Mouse (Mus musculus): ENCODE results near the gene Esrp2. TPM values are rescaled to one million over a fixed set of nuclear protein-coding genes. Genes with fewer than 3 reads are reported as not detected.

Gene Esrp2
- polyA plus RNA-seq, 1 experiment: 31.0 TPM

DNA sequence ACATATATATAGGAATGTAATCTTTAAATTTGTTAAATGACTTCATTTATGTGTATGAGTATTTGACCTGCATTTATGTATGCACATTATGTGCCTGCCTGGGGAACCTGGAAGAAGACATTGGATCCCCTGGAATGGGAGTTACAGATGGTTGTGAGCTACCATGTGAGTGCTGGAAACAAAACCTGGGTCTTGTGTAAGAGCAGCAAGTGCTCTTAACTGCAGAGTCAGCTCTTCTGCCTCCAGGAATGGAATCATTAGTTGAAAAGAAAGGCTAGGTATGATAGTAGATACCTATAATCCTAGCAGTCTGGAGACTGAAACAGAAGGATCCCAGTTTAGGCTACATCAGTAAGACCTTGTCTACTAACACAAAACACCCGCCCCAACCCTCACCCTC lies 10.7 kb downstream of the Esrp2 start:
- Histone ChIP-seq H3K4me1 (ENCODE audit: control insufficient read depth, insufficient read depth, low read length) (no peaks in the 10 kb centered on the region), H3K27ac (ENCODE audit: insufficient read depth, low read depth, low read length) (no peak overlapping the region), H3K27me3 (replicated peaks; ENCODE audit: control insufficient read depth, insufficient read depth, low read length) (no peaks in the 10 kb centered on the region), H3K4me3 (ENCODE audit: insufficient read depth, low read depth, low read length) (no peak overlapping the region), H3K36me3 (ENCODE audit: control insufficient read depth, insufficient read depth, low read length) (peaks cover 2% of the 10 kb centered on the region; the same call in 1 of the 2 replicates)
- 96% methylated on average over 1 of the region's 1 CpGs for WGBS
- no peak for TF ChIP-seq POLR2A (IDR thresholded peaks at IDR 0.05; ENCODE audit: low read depth, low read length)
- TF ChIP-seq CTCF (conservative IDR thresholded peaks at IDR 0.05; ENCODE audit: insufficient read depth, insufficient read length, low read depth, low read length): no peak
- no peak for DNase-seq

DNA sequence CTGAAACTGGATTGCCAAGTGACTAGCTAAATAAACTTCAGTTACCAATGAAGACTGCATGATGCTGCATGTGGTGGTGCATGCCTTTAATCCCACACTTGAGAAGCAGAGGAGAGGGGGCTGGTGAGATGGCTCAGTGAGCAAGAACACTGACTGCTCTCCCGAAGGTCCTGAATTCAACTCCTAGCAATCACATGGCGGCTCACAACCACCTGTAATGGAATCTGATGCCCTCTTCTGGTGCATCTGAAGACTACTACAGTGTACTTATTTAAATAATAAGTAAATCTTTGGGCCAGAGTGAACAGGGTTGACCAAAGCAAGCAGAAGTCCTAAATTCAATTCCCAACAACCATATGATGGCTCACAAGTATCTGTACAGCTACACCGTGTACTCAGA lies 13.3 kb downstream of the Esrp2 start:
- Histone ChIP-seq H3K4me1 (ENCODE audit: control insufficient read depth, insufficient read depth, low read length) (no peaks in the 10 kb centered on the region), H3K36me3 (ENCODE audit: control insufficient read depth, insufficient read depth, low read length) (no peaks in the 10 kb centered on the region; the same call in none of the 2 replicates), H3K27me3 (replicated peaks; ENCODE audit: control insufficient read depth, insufficient read depth, low read length) (no peaks in the 10 kb centered on the region), H3K4me3 (ENCODE audit: insufficient read depth, low read depth, low read length) (no peak overlapping the region), H3K27ac (ENCODE audit: insufficient read depth, low read depth, low read length) (no peak overlapping the region)
- DNase-seq: no peak
- WGBS: 69% methylated on average over 3 of the region's 3 CpGs
- TF ChIP-seq CTCF (conservative IDR thresholded peaks at IDR 0.05; ENCODE audit: insufficient read depth, insufficient read length, low read depth, low read length) (0 out of 2 replicates have a peak, but pooled peaks have one; percentile 2), POLR2A (IDR thresholded peaks at IDR 0.05; ENCODE audit: low read depth, low read length) (no peak)

DNA sequence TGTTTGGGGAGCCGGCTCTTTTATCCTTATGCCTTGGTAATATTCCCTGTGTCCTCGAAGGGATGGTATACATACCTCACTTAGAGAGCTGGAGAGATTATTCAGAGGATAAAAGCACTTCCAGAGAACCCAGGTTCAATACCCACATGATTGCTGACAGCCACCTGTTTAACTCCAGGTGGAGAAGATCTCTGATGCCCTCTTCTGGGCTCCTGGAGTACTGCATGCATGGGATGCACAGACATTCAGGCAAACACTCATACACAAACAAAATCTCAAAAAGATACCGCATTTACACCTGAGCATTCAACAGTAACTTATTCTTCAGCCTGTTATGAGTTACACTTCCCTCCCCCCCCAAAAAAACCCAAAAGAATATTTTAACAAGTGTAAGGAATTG lies 20.9 kb downstream of the Esrp2 start:
- 96% methylated on average over 3 of the region's 3 CpGs for WGBS
- H3K27ac ChIP-seq (ENCODE audit: insufficient read depth, low read depth, low read length): no peak overlapping the region
- no peak overlapping the region for H3K4me3 ChIP-seq (ENCODE audit: insufficient read depth, low read depth, low read length)
- H3K4me1 ChIP-seq (ENCODE audit: control insufficient read depth, insufficient read depth, low read length): no peaks in the 10 kb centered on the region
- peak; percentile 60 for TF ChIP-seq CTCF (conservative IDR thresholded peaks at IDR 0.05; ENCODE audit: insufficient read depth, insufficient read length, low read depth, low read length)
- no peak for TF ChIP-seq POLR2A (IDR thresholded peaks at IDR 0.05; ENCODE audit: low read depth, low read length)
- H3K27me3 ChIP-seq (replicated peaks; ENCODE audit: control insufficient read depth, insufficient read depth, low read length): no peaks in the 10 kb centered on the region
- DNase-seq: peak; percentile 43
- H3K36me3 ChIP-seq (ENCODE audit: control insufficient read depth, insufficient read depth, low read length): no peaks in the 10 kb centered on the region; the same call in none of the 2 replicates

- H3K27ac ChIP-seq (ENCODE audit: insufficient read depth, low read depth, low read length): peak overlapping the region; percentile 57
- TF ChIP-seq CTCF (conservative IDR thresholded peaks at IDR 0.05; ENCODE audit: insufficient read depth, insufficient read length, low read depth, low read length) (no peak), POLR2A (IDR thresholded peaks at IDR 0.05; ENCODE audit: low read depth, low read length) (no peak)
- H3K36me3 ChIP-seq (ENCODE audit: control insufficient read depth, insufficient read depth, low read length): peaks cover 3% of the 10 kb centered on the region
- no peak overlapping the region for H3K4me3 ChIP-seq (ENCODE audit: insufficient read depth, low read depth, low read length)
- DNase-seq: no peak
- no peaks in the 10 kb centered on the region for H3K4me1 ChIP-seq (ENCODE audit: control insufficient read depth, insufficient read depth, low read length)
- 87% methylated on average over 1 of the region's 1 CpGs for WGBS
- no peaks in the 10 kb centered on the region for H3K27me3 ChIP-seq (replicated peaks; ENCODE audit: control insufficient read depth, insufficient read depth, low read length)
These were observed 24.3 kb downstream of the Esrp2 start for GRCm38 (mm10) chr8:106112514-106112913.

DNA sequence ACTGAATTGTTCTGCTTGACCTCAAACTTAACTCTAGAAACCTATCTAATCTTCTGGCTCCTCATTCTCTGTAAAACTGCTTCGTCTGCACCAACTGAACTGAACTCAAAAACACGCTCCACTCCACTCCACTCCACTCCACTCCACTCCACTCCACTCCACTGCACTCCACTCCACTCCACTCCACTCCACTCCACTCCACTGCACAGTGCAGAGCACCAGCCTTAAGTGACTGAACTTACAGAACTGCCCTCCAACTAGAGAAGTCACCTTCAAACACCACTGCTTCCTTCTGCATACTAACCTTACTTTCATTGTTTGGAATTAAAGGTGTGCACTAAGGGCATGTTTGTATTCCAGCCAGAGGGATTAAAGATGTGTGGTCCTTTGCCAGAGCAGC lies 24.7 kb downstream of the Esrp2 start:
- Histone ChIP-seq H3K27ac (ENCODE audit: insufficient read depth, low read depth, low read length) (peak overlapping the region; percentile 56), H3K27me3 (replicated peaks; ENCODE audit: control insufficient read depth, insufficient read depth, low read length) (no peaks in the 10 kb centered on the region)
- 25% methylated on average over 2 of the region's 2 CpGs for WGBS

DNA sequence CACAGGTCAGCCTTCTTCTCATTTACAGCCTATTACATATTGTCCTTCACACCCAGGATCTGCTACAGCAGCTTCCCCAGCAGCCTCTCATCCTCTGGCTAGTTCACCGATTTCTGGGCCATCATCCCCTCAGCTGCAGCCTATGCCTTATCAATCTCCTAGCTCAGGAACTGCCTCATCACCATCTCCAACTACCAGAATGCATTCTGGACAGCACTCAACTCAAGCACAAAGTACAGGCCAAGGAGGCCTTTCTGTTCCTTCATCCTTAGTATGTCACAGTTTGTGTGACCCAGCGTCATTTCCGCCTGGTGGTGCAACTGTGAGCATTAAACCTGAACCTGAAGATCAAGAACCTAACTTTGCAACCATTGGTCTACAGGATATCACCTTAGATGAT lies 28.0 kb downstream of the Esrp2 start:
- peaks cover 3% of the 10 kb centered on the region for H3K36me3 ChIP-seq (ENCODE audit: control insufficient read depth, insufficient read depth, low read length)
- TF ChIP-seq CTCF (conservative IDR thresholded peaks at IDR 0.05; ENCODE audit: insufficient read depth, insufficient read length, low read depth, low read length) (no peak), POLR2A (IDR thresholded peaks at IDR 0.05; ENCODE audit: low read depth, low read length) (no peak)
- WGBS: 97% methylated on average over 3 of the region's 3 CpGs
- H3K27me3 ChIP-seq (replicated peaks; ENCODE audit: control insufficient read depth, insufficient read depth, low read length): no peaks in the 10 kb centered on the region
- H3K4me1 ChIP-seq (ENCODE audit: control insufficient read depth, insufficient read depth, low read length): no peaks in the 10 kb centered on the region
- no peak overlapping the region for H3K4me3 ChIP-seq (ENCODE audit: insufficient read depth, low read depth, low read length)
- H3K27ac ChIP-seq (ENCODE audit: insufficient read depth, low read depth, low read length): no peak overlapping the region
- no peak for DNase-seq

More for the DNA sequence above, 24.7 kb downstream of the Esrp2 start:
- no peaks in the 10 kb centered on the region for H3K4me1 ChIP-seq (ENCODE audit: control insufficient read depth, insufficient read depth, low read length)
- H3K4me3 ChIP-seq (ENCODE audit: insufficient read depth, low read depth, low read length): no peak overlapping the region
- no peak for TF ChIP-seq POLR2A (IDR thresholded peaks at IDR 0.05; ENCODE audit: low read depth, low read length)
- no peak for TF ChIP-seq CTCF (conservative IDR thresholded peaks at IDR 0.05; ENCODE audit: insufficient read depth, insufficient read length, low read depth, low read length)
- peaks cover 3% of the 10 kb centered on the region for H3K36me3 ChIP-seq (ENCODE audit: control insufficient read depth, insufficient read depth, low read length)
- DNase-seq: peak; percentile 32

DNA sequence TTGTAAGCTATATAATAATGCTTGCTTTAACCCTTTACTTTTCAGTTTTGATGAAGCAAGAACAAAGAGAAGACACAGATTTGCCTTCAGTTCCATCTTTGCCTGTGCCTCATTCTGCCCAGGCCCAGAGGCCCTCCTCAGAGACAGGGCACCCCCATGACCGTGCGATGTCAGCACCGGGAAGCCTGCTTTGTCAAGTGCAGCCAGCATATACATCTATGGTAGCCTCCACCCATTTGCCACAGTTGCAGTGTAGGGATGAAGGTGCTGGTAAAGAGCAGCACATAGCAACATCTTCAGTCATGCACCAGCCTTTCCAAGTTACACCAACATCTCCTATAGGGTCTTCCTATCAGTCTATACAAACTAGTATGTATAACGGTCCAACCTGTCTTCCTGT lies 28.7 kb downstream of the Esrp2 start:
- H3K27ac ChIP-seq (ENCODE audit: insufficient read depth, low read depth, low read length): no peak overlapping the region
- no peaks in the 10 kb centered on the region for H3K4me1 ChIP-seq (ENCODE audit: control insufficient read depth, insufficient read depth, low read length)
- DNase-seq: no peak
- no peak overlapping the region for H3K4me3 ChIP-seq (ENCODE audit: insufficient read depth, low read depth, low read length)
- H3K36me3 ChIP-seq (ENCODE audit: control insufficient read depth, insufficient read depth, low read length): peaks cover 3% of the 10 kb centered on the region
- WGBS: 96% methylated on average over 4 of the region's 4 CpGs
- no peaks in the 10 kb centered on the region for H3K27me3 ChIP-seq (replicated peaks; ENCODE audit: control insufficient read depth, insufficient read depth, low read length)
- TF ChIP-seq POLR2A (IDR thresholded peaks at IDR 0.05; ENCODE audit: low read depth, low read length) (no peak), CTCF (conservative IDR thresholded peaks at IDR 0.05; ENCODE audit: insufficient read depth, insufficient read length, low read depth, low read length) (no peak)

All from kidney, adult 2 months (tissue).